8 mouse cellular contexts compared by ENCODE assay signal in the genomic region with DNA sequence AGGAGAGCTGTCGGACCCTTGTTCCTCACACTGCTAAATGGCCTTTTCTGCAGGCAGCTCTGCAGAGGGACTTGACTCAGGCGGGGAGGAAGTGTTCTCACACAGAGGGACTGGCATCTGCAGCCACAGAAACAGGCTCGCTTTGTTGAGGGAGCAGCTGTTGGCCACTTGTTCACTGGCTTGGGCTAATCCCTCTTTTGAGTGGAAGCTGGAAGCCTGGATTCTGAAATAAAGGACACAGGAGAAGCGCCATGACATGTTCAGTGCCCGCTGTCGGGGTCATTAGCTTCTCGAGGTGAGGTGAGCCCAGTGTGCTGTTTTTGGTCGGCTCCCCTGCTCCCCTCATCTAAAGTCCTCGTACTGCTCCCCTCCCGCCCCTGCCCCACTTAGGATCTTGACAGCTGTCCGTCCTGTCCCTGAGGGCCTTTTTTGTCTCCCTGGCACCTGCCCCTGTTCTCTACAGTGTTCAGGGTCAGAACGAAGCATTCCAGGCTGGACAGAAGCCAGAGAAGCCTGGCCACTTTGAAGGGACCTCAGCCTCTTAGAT. TPM values are rescaled to one million over a fixed set of nuclear protein-coding genes. Genes with fewer than 3 reads are reported as not detected.
DNase-seq lines count a peak whose midpoint lies in the region; ATAC-seq lines count a peak whose summit lies in the region.

No protein-coding gene starts in this region.

- 0 out of 2 replicates have a peak overlapping the region, but pooled peaks have one; percentile 1 for H3K4me2 ChIP-seq in forebrain, embryonic 15.5 days (replicated peaks)

- no peaks in the 10 kb centered on the region for H3K27me3 ChIP-seq in forebrain, embryonic 15.5 days

- H3K36me3 ChIP-seq in forebrain, embryonic 15.5 days = no peaks in the 10 kb centered on the region

- ATAC-seq in forebrain, embryonic 15.5 days (replicated peaks) = peak; percentile 76

- H3K9ac ChIP-seq in forebrain, embryonic 15.5 days (replicated peaks) = no peak overlapping the region

- no peaks in the 10 kb centered on the region for H3K9me3 ChIP-seq in forebrain, embryonic 15.5 days

- peaks cover 29% of the 10 kb centered on the region for H3K4me1 ChIP-seq in forebrain, embryonic 15.5 days

- peak; percentile 59 for DNase-seq in adrenal gland, postnatal 10 days
- no peak for DNase-seq in adrenal gland, postnatal 4 days (ENCODE audit: low spot score in 2 of 2)
- DNase-seq in A20 (ENCODE audit: low read depth, low spot score) (peak; percentile 63), MN1 (ENCODE audit: low spot score) (no peak)
- peak; percentile 73 for DNase-seq in layer of hippocampus, adult 9-11 months
- peak; percentile 70 for DNase-seq in retina, embryonic 14.5 days (ENCODE audit: low spot score)
- no peak for DNase-seq in urinary bladder, postnatal 36 days (ENCODE audit: low spot score in 2 of 2)

- H3K4me3 ChIP-seq in forebrain, embryonic 15.5 days = no peak overlapping the region

- H3K27ac ChIP-seq in forebrain, embryonic 15.5 days (replicated peaks) = peak overlapping the region; percentile 70

- 2% methylated on average over 12 of the region's 12 CpGs for WGBS in forebrain, embryonic 15.5 days

RNA-seq across cellular contexts. Expression of gene Rgs16, which starts 36.6 kb away (rescaled TPM):
- 10 to 100 TPM; 10.3 to 48.8 TPM for total RNA-seq in adrenal gland, postnatal 10 days (2021)
- total RNA-seq in adrenal gland, postnatal 4 days (2021) = 10 to 100 TPM in 1 of 2 experiments, 1 to 10 TPM in 1; 8.6 to 11.6 TPM
- polyA plus RNA-seq in forebrain, embryonic 15.5 days (2015; fragmentation: Nextera tagmentation; extraction: Ambion mirVana) = 39.2 and 42.1 TPM in 2 replicates

RNA-seq across cellular contexts. Expression of gene Rnasel, which starts 45.7 kb away (rescaled TPM):
- 10 to 100 TPM; 12.1 to 15.5 TPM for total RNA-seq in adrenal gland, postnatal 10 days (2021)
- total RNA-seq in adrenal gland, postnatal 4 days (2021) = 10 to 100 TPM; 30.0 to 32.7 TPM
- 42.5 and 44.4 TPM in 2 replicates for polyA plus RNA-seq in forebrain, embryonic 15.5 days (2015; fragmentation: Nextera tagmentation; extraction: Ambion mirVana)

RNA-seq across cellular contexts. Expression of gene Rgs8, which starts 50.7 kb away (rescaled TPM):
- total RNA-seq in adrenal gland, postnatal 10 days (2021) = under 1 TPM; 0.57 to 0.61 TPM
- total RNA-seq in adrenal gland, postnatal 4 days (2021) = under 1 TPM; 0.48 to 0.65 TPM
- polyA plus RNA-seq in forebrain, embryonic 15.5 days (2015; fragmentation: Nextera tagmentation; extraction: Ambion mirVana) = 19.2 and 19.7 TPM in 2 replicates

Comparison
In these comparisons a context has a peak if more than half of its experiments do, and no peak if none do; other contexts are left out.
1. DNase-seq: peak in adrenal gland, postnatal 10 days (single experiment), A20 (single experiment), layer of hippocampus, adult 9-11 months (single experiment) and retina, embryonic 14.5 days (single experiment); none in adrenal gland, postnatal 4 days (0 of 2), urinary bladder, postnatal 36 days (0 of 2) and MN1 (single experiment).